Mouse (Mus musculus): ENCODE measurements around the gene Atpaf1. TPM values are rescaled to one million over a fixed set of nuclear protein-coding genes. Genes with fewer than 3 reads are reported as not detected.
A peak's percentile ranks its signal among the peaks of the same experiment; 100 is the strongest.

Gene Atpaf1
- polyA plus RNA-seq, 1 experiment, result 16.7 TPM

- Histone ChIP-seq H3K27me3 (replicated peaks) (no peaks in the 10 kb centered on the region), H3K36me3 (replicated peaks; ENCODE audit: low read length) (peaks cover 100% of the 10 kb centered on the region), H3K4me1 (peaks cover 100% of the 10 kb centered on the region), H3K9me3 (no peaks in the 10 kb centered on the region), H3K4me3 (replicated peaks) (peak overlapping the region; percentile 87)
- TF ChIP-seq FLI1 (IDR thresholded peaks at IDR 0.05; ENCODE audit: low read length) (no peak), GATA1 (IDR thresholded peaks at IDR 0.05; ENCODE audit: borderline replicate concordance, low read length) (no peak)
These were observed 71.0 kb downstream of the Atpaf1 start for GRCm38 (mm10) chr4:115855609-115856008.

- peaks cover 100% of the 10 kb centered on the region for H3K36me3 ChIP-seq (replicated peaks; ENCODE audit: low read length)
- peaks cover 100% of the 10 kb centered on the region for H3K4me1 ChIP-seq
- H3K27me3 ChIP-seq (replicated peaks), result no peaks in the 10 kb centered on the region
- TF ChIP-seq GATA1 (IDR thresholded peaks at IDR 0.05; ENCODE audit: borderline replicate concordance, low read length) (no peak), FLI1 (IDR thresholded peaks at IDR 0.05; ENCODE audit: low read length) (no peak)
- peak overlapping the region; percentile 69 for H3K4me3 ChIP-seq (replicated peaks)
- H3K9me3 ChIP-seq, result no peaks in the 10 kb centered on the region
These were observed 71.7 kb downstream of the Atpaf1 start for GRCm38 (mm10) chr4:115856282-115856681.

DNA sequence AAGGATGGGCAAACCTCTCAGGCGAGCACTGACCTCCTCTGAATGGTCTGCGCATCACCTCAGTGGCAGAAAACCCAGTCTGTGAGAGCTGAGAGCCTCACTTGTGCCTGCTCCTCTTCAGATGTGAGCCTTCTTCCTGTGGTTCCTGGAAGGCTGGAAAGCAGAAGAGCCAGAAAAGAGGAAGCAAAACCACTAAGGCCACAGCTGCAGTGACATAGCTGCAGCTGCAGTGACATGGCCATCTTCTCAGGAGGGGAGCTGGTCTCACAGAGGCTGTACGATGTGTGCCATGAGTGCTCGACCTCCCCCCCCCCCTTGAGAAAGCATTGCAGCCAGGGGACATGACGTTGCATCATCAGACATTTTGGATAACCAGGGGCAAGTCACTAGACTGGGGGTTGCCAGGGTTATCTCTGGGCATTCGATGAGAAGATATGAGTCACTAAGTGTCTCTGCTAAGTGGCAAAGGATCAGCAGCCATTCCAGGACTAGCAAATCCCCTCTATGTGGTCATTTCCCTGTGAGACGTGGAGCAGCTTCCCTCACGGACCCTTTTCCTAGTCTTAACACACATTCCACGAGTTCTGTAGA, 72.8 kb downstream of the Atpaf1 start:
- peaks cover 98% of the 10 kb centered on the region for H3K4me1 ChIP-seq

DNA sequence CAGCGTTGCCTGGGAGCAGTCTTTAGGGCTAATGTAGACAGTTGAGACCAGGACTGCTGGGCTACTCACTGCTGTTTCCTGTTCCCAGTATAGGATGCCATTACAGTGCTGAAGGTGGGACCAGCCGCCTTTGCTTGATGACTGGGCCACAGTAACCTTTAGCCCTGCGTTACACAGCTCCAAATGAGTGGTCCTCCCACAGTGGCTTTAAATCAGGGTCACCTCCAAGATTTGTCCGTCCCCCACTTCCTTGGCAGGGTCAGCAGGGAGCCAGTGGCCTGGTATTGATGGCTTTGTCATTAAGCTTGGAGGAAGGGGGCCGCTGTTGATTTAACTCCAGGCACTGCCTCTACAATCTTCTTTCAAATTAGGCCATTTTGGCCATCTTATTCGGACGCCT, 78.7 kb downstream of the Atpaf1 start:
- Histone ChIP-seq H3K9me3 (no peaks in the 10 kb centered on the region), H3K4me3 (replicated peaks) (no peak overlapping the region), H3K27me3 (replicated peaks) (no peaks in the 10 kb centered on the region), H3K36me3 (replicated peaks; ENCODE audit: low read length) (peaks cover 100% of the 10 kb centered on the region), H3K4me1 (peaks cover 81% of the 10 kb centered on the region)
- TF ChIP-seq FLI1 (IDR thresholded peaks at IDR 0.05; ENCODE audit: low read length) (no peak), GATA1 (IDR thresholded peaks at IDR 0.05; ENCODE audit: borderline replicate concordance, low read length) (no peak)

More for the DNA sequence above, 72.8 kb downstream of the Atpaf1 start:
- peak overlapping the region; percentile 71 for H3K4me3 ChIP-seq (replicated peaks)
- TF ChIP-seq FLI1 (IDR thresholded peaks at IDR 0.05; ENCODE audit: low read length) (no peak), GATA1 (IDR thresholded peaks at IDR 0.05; ENCODE audit: borderline replicate concordance, low read length) (no peak)
- H3K9me3 ChIP-seq, result no peaks in the 10 kb centered on the region
- H3K27me3 ChIP-seq (replicated peaks), result no peaks in the 10 kb centered on the region
- H3K36me3 ChIP-seq (replicated peaks; ENCODE audit: low read length), result peaks cover 100% of the 10 kb centered on the region

DNA sequence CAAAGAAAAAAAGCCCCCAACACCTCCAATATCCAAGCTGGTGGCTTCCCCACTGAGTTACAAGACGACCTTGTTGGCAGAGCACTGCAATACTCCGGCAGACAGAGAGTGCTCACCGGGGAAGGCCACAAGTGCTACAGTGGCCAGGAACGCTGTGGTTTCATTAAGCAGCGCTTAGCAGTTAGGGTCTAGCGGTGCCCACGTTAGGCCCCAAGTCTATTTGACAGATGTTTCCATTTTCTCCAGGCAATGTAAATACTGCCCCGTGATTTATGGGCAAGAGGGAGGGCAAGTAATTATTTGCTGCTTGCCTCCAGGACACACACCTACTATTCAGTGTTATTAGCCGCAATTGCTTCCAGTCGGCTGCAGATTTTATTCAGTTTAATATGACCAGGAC, 79.3 kb downstream of the Atpaf1 start:
- Histone ChIP-seq H3K27me3 (replicated peaks) (no peaks in the 10 kb centered on the region), H3K36me3 (replicated peaks; ENCODE audit: low read length) (peaks cover 100% of the 10 kb centered on the region), H3K9me3 (no peaks in the 10 kb centered on the region), H3K4me1 (peaks cover 77% of the 10 kb centered on the region), H3K4me3 (replicated peaks) (no peak overlapping the region)
- TF ChIP-seq GATA1 (IDR thresholded peaks at IDR 0.05; ENCODE audit: borderline replicate concordance, low read length) (no peak), FLI1 (IDR thresholded peaks at IDR 0.05; ENCODE audit: low read length) (no peak)

Other genes starting within 250 kb of the Atpaf1 start
- gene Cyp4a31, start 221.2 kb upstream of the Atpaf1 start, polyA plus RNA-seq (2012; ENCODE audit: insufficient read depth, low replicate concordance), result not detected in 2 replicates
- gene Cyp4a32, start 183.8 kb upstream of the Atpaf1 start, polyA plus RNA-seq (2012; ENCODE audit: insufficient read depth, low replicate concordance), result not detected in 2 replicates
- not detected in 2 replicates for gene Cyp4b1, start 137.1 kb upstream of the Atpaf1 start, polyA plus RNA-seq (2012; ENCODE audit: insufficient read depth, low replicate concordance)
- gene Efcab14, start 47.1 kb upstream of the Atpaf1 start, polyA plus RNA-seq (2012; ENCODE audit: insufficient read depth, low replicate concordance), result 4.7 and 7.3 TPM in 2 replicates
- 0.44 TPM in 1 of 2 replicates, not detected in the other for gene Tex38, start 3.8 kb upstream of the Atpaf1 start, polyA plus RNA-seq (2012; ENCODE audit: insufficient read depth, low replicate concordance)
- 19.3 and 30.2 TPM in 2 replicates for gene Mob3c, start 43.3 kb downstream of the Atpaf1 start, polyA plus RNA-seq (2012; ENCODE audit: insufficient read depth, low replicate concordance)
- 293 and 361 TPM in 2 replicates for gene Mknk1, start 54.4 kb downstream of the Atpaf1 start, polyA plus RNA-seq (2012; ENCODE audit: insufficient read depth, low replicate concordance)
- 0.29 TPM in 1 of 2 replicates, not detected in the other for gene Kncn, start 99.6 kb downstream of the Atpaf1 start, polyA plus RNA-seq (2012; ENCODE audit: insufficient read depth, low replicate concordance)
- 0.16 TPM in 1 of 2 replicates, not detected in the other for gene 6430628N08Rik, start 105.9 kb downstream of the Atpaf1 start, polyA plus RNA-seq (2012; ENCODE audit: insufficient read depth, low replicate concordance)
- gene Dmbx1, start 155.1 kb downstream of the Atpaf1 start, polyA plus RNA-seq (2012; ENCODE audit: insufficient read depth, low replicate concordance), result not detected in 2 replicates
- gene Faah, start 233.1 kb downstream of the Atpaf1 start, polyA plus RNA-seq (2012; ENCODE audit: insufficient read depth, low replicate concordance), result 2.9 and 3.8 TPM in 2 replicates

Measured in megakaryocyte, embryonic 14.5 days (primary cell).